ENCODE assay signal across 25 mouse cellular contexts in the genomic region with DNA sequence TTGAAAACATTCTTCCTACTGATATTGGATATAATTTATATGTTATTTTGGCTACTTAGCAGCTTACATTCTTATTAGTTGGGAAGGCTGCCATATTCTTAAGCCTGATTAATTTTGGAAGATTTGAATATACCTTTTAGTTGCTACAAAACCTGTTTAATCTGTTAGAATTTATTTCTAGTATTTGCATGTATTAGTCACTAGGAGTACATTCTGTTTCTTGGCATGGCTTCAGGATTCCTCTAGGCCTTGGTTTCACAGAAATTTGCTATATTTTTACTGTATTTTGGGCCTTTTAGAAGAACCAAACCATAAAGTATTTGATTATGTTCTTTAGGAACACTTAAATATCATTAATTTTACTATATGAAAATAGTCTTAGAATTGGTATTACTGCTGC.
DNase-seq lines count a peak whose midpoint lies in the region; ATAC-seq and TF ChIP-seq lines count a peak whose summit lies in the region.
"Had no signal": no experiment of that assay in that cellular context is flagged by ENCODE, and none has a peak within 500 bp of the region (broad histone marks: within the 10 kb centered on the region; RNA-seq: fewer than 3 reads in every experiment).

No protein-coding gene starts in this region.

- H3K4me2 ChIP-seq in forebrain, embryonic 14.5 days (ENCODE audit: low read length) = no peak overlapping the region
- H3K4me2 ChIP-seq in forebrain, embryonic 15.5 days (replicated peaks) = no peak overlapping the region
- no peak overlapping the region for H3K4me2 ChIP-seq in lung, embryonic 14.5 days
- H3K4me2 ChIP-seq: embryonic facial prominence, embryonic 13.5 days; forebrain, embryonic 13.5 days; heart, embryonic 13.5 days; hindbrain, embryonic 14.5 days had no signal

- H3K27ac ChIP-seq in forebrain, embryonic 14.5 days (ENCODE audit: low read depth, low read length) = no peak overlapping the region
- H3K27ac ChIP-seq in forebrain, embryonic 15.5 days (replicated peaks) = no peak overlapping the region
- no peak overlapping the region for H3K27ac ChIP-seq in lung, embryonic 14.5 days (ENCODE audit: low read depth)
- H3K27ac ChIP-seq: embryonic facial prominence, embryonic 13.5 days; forebrain, embryonic 10.5 days; forebrain, embryonic 13.5 days; heart, adult 2 months; heart, embryonic 10.5 days; heart, embryonic 13.5 days; hindbrain, embryonic 14.5 days; hindbrain, postnatal 0 days had no signal

- H3K4me3 ChIP-seq in forebrain, embryonic 14.5 days (ENCODE audit: low read depth, low read length) = no peak overlapping the region
- H3K4me3 ChIP-seq in forebrain, embryonic 15.5 days = no peak overlapping the region
- H3K4me3 ChIP-seq in lung, embryonic 14.5 days (ENCODE audit: low read depth, low read length) = no peak overlapping the region
- H3K4me3 ChIP-seq: embryonic facial prominence, embryonic 13.5 days; forebrain, embryonic 10.5 days; forebrain, embryonic 13.5 days; heart, adult 2 months; heart, embryonic 10.5 days; heart, embryonic 13.5 days had no signal

- DNase-seq in forebrain, embryonic 14.5 days (ENCODE audit: low spot score) = peak; percentile 10
- peak; percentile 13 for DNase-seq in lung, embryonic 14.5 days
- no peak for DNase-seq in lung, adult 18-20 months
- DNase-seq in NIH3T3 (ENCODE audit: low read depth) = peak; percentile 37
- DNase-seq in gastrocnemius, postnatal 25 days = no peak
- DNase-seq: adrenal gland, adult 8-10 months; adrenal gland, postnatal 25 days; cerebellum, adult 11-12 months; cerebellum, adult 8-10 months; cerebellum, postnatal 14 days; gastrocnemius, postnatal 36 days; heart, adult 2 months; heart, postnatal 14 days; heart, postnatal 4 days; kidney, adult 18-20 months had no signal

- H3K27me3 ChIP-seq in forebrain, embryonic 14.5 days (replicated peaks; ENCODE audit: control insufficient read depth, insufficient read depth, low read length) = no peaks in the 10 kb centered on the region
- no peaks in the 10 kb centered on the region for H3K27me3 ChIP-seq in forebrain, embryonic 15.5 days
- H3K27me3 ChIP-seq in lung, embryonic 14.5 days (ENCODE audit: insufficient read depth, low read length) = no peaks in the 10 kb centered on the region
- H3K27me3 ChIP-seq: embryonic facial prominence, embryonic 13.5 days; forebrain, embryonic 13.5 days; heart, embryonic 13.5 days had no signal

- H3K9me3 ChIP-seq in forebrain, embryonic 14.5 days (replicated peaks; ENCODE audit: control insufficient read depth, low read length) = no peaks in the 10 kb centered on the region
- no peaks in the 10 kb centered on the region for H3K9me3 ChIP-seq in forebrain, embryonic 15.5 days
- H3K9me3 ChIP-seq in lung, embryonic 14.5 days (ENCODE audit: low read depth, low read length) = no peaks in the 10 kb centered on the region
- H3K9me3 ChIP-seq: embryonic facial prominence, embryonic 13.5 days; forebrain, embryonic 10.5 days; forebrain, embryonic 13.5 days; heart, embryonic 10.5 days; heart, embryonic 13.5 days had no signal

- H3K36me3 ChIP-seq in forebrain, embryonic 14.5 days (ENCODE audit: control insufficient read depth, insufficient read depth, low read length) = no peaks in the 10 kb centered on the region
- no peaks in the 10 kb centered on the region for H3K36me3 ChIP-seq in forebrain, embryonic 15.5 days
- no peaks in the 10 kb centered on the region for H3K36me3 ChIP-seq in lung, embryonic 14.5 days (ENCODE audit: insufficient read depth)
- H3K36me3 ChIP-seq: embryonic facial prominence, embryonic 13.5 days; forebrain, embryonic 10.5 days; heart, embryonic 10.5 days; heart, embryonic 13.5 days had no signal

- no peak overlapping the region for H3K9ac ChIP-seq in forebrain, embryonic 14.5 days (ENCODE audit: low read length)
- no peak overlapping the region for H3K9ac ChIP-seq in forebrain, embryonic 15.5 days (replicated peaks)
- H3K9ac ChIP-seq in lung, embryonic 14.5 days = no peak overlapping the region
- H3K9ac ChIP-seq: embryonic facial prominence, embryonic 13.5 days; forebrain, embryonic 13.5 days; heart, embryonic 13.5 days; hindbrain, embryonic 14.5 days had no signal

- no peak for ATAC-seq in forebrain, embryonic 14.5 days
- no peak for ATAC-seq in forebrain, embryonic 15.5 days (replicated peaks)
- no peak for ATAC-seq in lung, embryonic 14.5 days (ENCODE audit: insufficient read depth)
- no peak for ATAC-seq in activated CD4-positive, CD25-positive, alpha-beta regulatory T cell, adult 4 months
- ATAC-seq: forebrain, embryonic 13.5 days; hindbrain, postnatal 0 days; inflammation-experienced regulatory T-cells, adult 6 months had no signal

- TF ChIP-seq CTCF in lung, embryonic 14.5 days (IDR thresholded peaks at IDR 0.05; ENCODE audit: low read depth) = no peak

- peaks cover 3% of the 10 kb centered on the region; the same call in 1 of the 2 replicates for H3K4me1 ChIP-seq in forebrain, embryonic 14.5 days (ENCODE audit: control insufficient read depth, insufficient read depth, low read length)
- peaks cover 9% of the 10 kb centered on the region for H3K4me1 ChIP-seq in forebrain, embryonic 15.5 days
- no peaks in the 10 kb centered on the region for H3K4me1 ChIP-seq in lung, embryonic 14.5 days (ENCODE audit: insufficient read depth)
- H3K4me1 ChIP-seq: embryonic facial prominence, embryonic 13.5 days; forebrain, embryonic 10.5 days had no signal

Comparison
In these comparisons a context has a peak if more than half of its experiments do, and no peak if none do; other contexts are left out.
1. DNase-seq: peak in forebrain, embryonic 14.5 days (single experiment), lung, embryonic 14.5 days (single experiment) and NIH3T3 (single experiment); none in lung, adult 18-20 months (0 of 2) and gastrocnemius, postnatal 25 days (single experiment).